Mouse (Mus musculus) CH12.LX (cell line): ENCODE measurements around the gene Il1rap. TPM values are rescaled to one million over a fixed set of nuclear protein-coding genes. Genes with fewer than 3 reads are reported as not detected.

Experiments
- DNase-seq: peaks from one replicate; pipeline ENCODE4 v3.0.0-alpha.2; 2013; ENCODE audit errors: extremely low read depth
- H3K27ac ChIP-seq: 2 replicates; pipeline ENCODE4 v1.5.1; 2012; ENCODE audit warnings: low read depth, mild to moderate bottlenecking, control low read depth, moderate library complexity; ENCODE audit not compliant: insufficient read depth
- H3K27me3 ChIP-seq: replicated peaks from 2 replicates; pipeline ENCODE3; 2012; ENCODE audit warnings: inconsistent platforms
- H3K36me3 ChIP-seq, 2 experiments: replicated peaks in 1 of 2; 2 replicates each; pipeline versions ENCODE3 to v1.6.1; 2012; ENCODE audit warnings: inconsistent platforms in 1 of 2, low read length in 1 of 2, mild to moderate bottlenecking in 1 of 2, mixed read lengths in 1 of 2, moderate library complexity in 1 of 2; ENCODE audit not compliant: control insufficient read depth in 1 of 2, insufficient read depth in 1 of 2
- H3K4me1 ChIP-seq, 2 experiments: 2 replicates each; pipeline ENCODE4 v1.6.1; 2012; ENCODE audit warnings: inconsistent platforms in 1 of 2, moderate library complexity in 1 of 2; ENCODE audit not compliant: insufficient read depth in 2 of 2, control insufficient read depth in 1 of 2
- H3K4me2 ChIP-seq: 2 replicates; pipeline ENCODE4 v1.6.1; 2012; ENCODE audit warnings: low read depth, mild to moderate bottlenecking, control low read depth; ENCODE audit not compliant: poor library complexity, insufficient read depth, severe bottlenecking
- H3K4me3 ChIP-seq, 3 experiments: fragments of 150-350 bp in 1 of 3; sonication (generic) in 1 of 3; replicated peaks in 1 of 3; 2 replicates each; pipeline versions ENCODE3 to v1.5.1; 2011 to 2012; ENCODE audit warnings: low read depth in 2 of 3, low read length in 2 of 3, mild to moderate bottlenecking in 2 of 3, moderate library complexity in 2 of 3, control low read depth in 1 of 3, improper control_type of control experiment in 1 of 3, inconsistent platforms in 1 of 3, mixed read lengths in 1 of 3; ENCODE audit not compliant: poor library complexity in 1 of 3
- H3K79me2 ChIP-seq: replicated peaks from 2 replicates; pipeline ENCODE4 v1.6.1; 2012; ENCODE audit warnings: mild to moderate bottlenecking, moderate library complexity; ENCODE audit not compliant: control insufficient read depth, poor library complexity, insufficient read depth, severe bottlenecking; ENCODE audit errors: extremely low read depth
- H3K9ac ChIP-seq: 2 replicates; pipeline ENCODE4 v1.6.1; 2012; ENCODE audit warnings: low read depth, mild to moderate bottlenecking, control low read depth, moderate library complexity; ENCODE audit not compliant: insufficient read depth
- H3K9me3 ChIP-seq: replicated peaks from 2 replicates; pipeline ENCODE3; 2012; ENCODE audit warnings: low read length, inconsistent platforms, mixed read lengths
- BHLHE40 ChIP-seq: IDR thresholded peaks from 2 replicates; pipeline ENCODE4 v1.6.1; 2011; ENCODE audit warnings: mild to moderate bottlenecking, low read depth, low read length, improper control_type of control experiment
- CHD1 ChIP-seq: IDR thresholded peaks from 2 replicates; pipeline ENCODE4 v1.6.1; 2012; ENCODE audit warnings: low read depth, low read length, improper control_type of control experiment, inconsistent platforms
- CHD2 ChIP-seq: IDR thresholded peaks from 2 replicates; pipeline ENCODE4 v1.6.1; 2011; ENCODE audit warnings: low read length, improper control_type of control experiment
- CTCF ChIP-seq, 2 experiments: IDR thresholded peaks in 1 of 2; conservative IDR thresholded peaks in 1 of 2; 2 replicates each; pipeline ENCODE4 v1.5.1; 2011 to 2012; ENCODE audit warnings: low read depth in 2 of 2, low read length in 2 of 2, improper control_type of control experiment in 1 of 2, inconsistent platforms in 1 of 2, mild to moderate bottlenecking in 1 of 2, moderate library complexity in 1 of 2
- ELF1 ChIP-seq: IDR thresholded peaks from 2 replicates; pipeline ENCODE4 v1.6.1; 2014; ENCODE audit warnings: low read depth, mild to moderate bottlenecking, inconsistent platforms, low read length, improper control_type of control experiment
- EP300 ChIP-seq: IDR thresholded peaks from 2 replicates; pipeline ENCODE4 v1.6.1; 2011; ENCODE audit warnings: low read length, improper control_type of control experiment
- ETS1 ChIP-seq: conservative IDR thresholded peaks from 2 replicates; pipeline ENCODE4 v1.6.1; 2012; ENCODE audit warnings: low read depth, mild to moderate bottlenecking, inconsistent platforms, low read length, improper control_type of control experiment, moderate library complexity
- HCFC1 ChIP-seq: IDR thresholded peaks from 2 replicates; pipeline ENCODE4 v1.6.1; 2012; ENCODE audit warnings: low read depth, mild to moderate bottlenecking, inconsistent platforms, low read length, improper control_type of control experiment
- IRF4 ChIP-seq: IDR thresholded peaks from 2 replicates; pipeline ENCODE4 v1.6.1; 2014; ENCODE audit warnings: low read depth, mild to moderate bottlenecking, inconsistent platforms, low read length, improper control_type of control experiment
- JUND ChIP-seq: conservative IDR thresholded peaks from 2 replicates; pipeline ENCODE4 v1.6.1; 2011; ENCODE audit warnings: low read depth, low read length, improper control_type of control experiment
- MAX ChIP-seq: IDR thresholded peaks from 2 replicates; pipeline ENCODE4 v1.6.1; 2011; ENCODE audit warnings: low read length, improper control_type of control experiment
- MAZ ChIP-seq: IDR thresholded peaks from 2 replicates; pipeline ENCODE4 v1.6.1; 2012; ENCODE audit warnings: low read depth, mild to moderate bottlenecking, inconsistent platforms, low read length, improper control_type of control experiment, moderate library complexity
- MEF2A ChIP-seq: IDR thresholded peaks from 2 replicates; pipeline ENCODE4 v1.6.1; 2014; ENCODE audit warnings: low read depth, mild to moderate bottlenecking, inconsistent platforms, low read length, improper control_type of control experiment, borderline replicate concordance
- MXI1 ChIP-seq: IDR thresholded peaks from 2 replicates; pipeline ENCODE4 v1.6.1; 2011; ENCODE audit warnings: mild to moderate bottlenecking, low read depth, low read length, improper control_type of control experiment
- MYC ChIP-seq: IDR thresholded peaks from 2 replicates; pipeline ENCODE4 v1.6.1; 2011; ENCODE audit warnings: low read depth, mild to moderate bottlenecking, improper control_type of control experiment, low read length
- NELFE ChIP-seq: IDR thresholded peaks from 2 replicates; pipeline ENCODE4 v1.6.1; 2011; ENCODE audit warnings: low read depth, low read length, improper control_type of control experiment
- NRF1 ChIP-seq: IDR thresholded peaks from 2 replicates; pipeline ENCODE4 v1.6.1; 2014; ENCODE audit warnings: low read depth, mild to moderate bottlenecking, inconsistent platforms, low read length, improper control_type of control experiment, moderate library complexity
- POLR2A ChIP-seq: IDR thresholded peaks from 2 replicates; pipeline ENCODE4 v1.6.1; 2011; ENCODE audit warnings: low read depth, mild to moderate bottlenecking, improper control_type of control experiment, low read length
- POLR2AphosphoS2 ChIP-seq: IDR thresholded peaks from 2 replicates; pipeline ENCODE4 v1.6.1; 2011; ENCODE audit warnings: low read depth, low read length, improper control_type of control experiment
- RAD21 ChIP-seq: IDR thresholded peaks from 2 replicates; pipeline ENCODE4 v1.6.1; 2011; ENCODE audit warnings: low read depth, mild to moderate bottlenecking, low read length, improper control_type of control experiment, moderate library complexity
- RCOR1 ChIP-seq: conservative IDR thresholded peaks from 2 replicates; pipeline ENCODE4 v1.6.1; 2012; ENCODE audit warnings: low read depth, mild to moderate bottlenecking, inconsistent platforms, low read length, improper control_type of control experiment
- SIN3A ChIP-seq: IDR thresholded peaks from 2 replicates; pipeline ENCODE4 v1.6.1; 2012; ENCODE audit warnings: low read length, improper control_type of control experiment, inconsistent platforms
- TBP ChIP-seq: conservative IDR thresholded peaks from 2 replicates; pipeline ENCODE4 v1.6.1; 2011; ENCODE audit warnings: low read depth, low read length, improper control_type of control experiment
- TCF12 ChIP-seq: IDR thresholded peaks from 2 replicates; pipeline ENCODE4 v1.6.1; 2014; ENCODE audit warnings: low read depth, mild to moderate bottlenecking, inconsistent platforms, low read length, improper control_type of control experiment
- UBTF ChIP-seq: IDR thresholded peaks from 2 replicates; pipeline ENCODE4 v1.6.1; 2012; ENCODE audit warnings: low read depth, mild to moderate bottlenecking, inconsistent platforms, low read length, improper control_type of control experiment, moderate library complexity
- USF2 ChIP-seq: conservative IDR thresholded peaks from 2 replicates; pipeline ENCODE4 v1.6.1; 2011; ENCODE audit warnings: low read depth, low read length, improper control_type of control experiment
- ZMIZ1 ChIP-seq: IDR thresholded peaks from 2 replicates; pipeline ENCODE4 v1.6.1; 2012; ENCODE audit warnings: low read depth, mild to moderate bottlenecking, inconsistent platforms, low read length, improper control_type of control experiment
- dilution Hi-C: fragments of 300-500 bp; cut with MboI; formaldehyde crosslinking; loops from 2 replicates; pipeline ENCODE4 v1.14.3; 2020; ENCODE audit warnings: low sequenced_read_pairs; ENCODE audit not compliant: extremely low pct_unique_long_range_greater_than_20kb, extremely low pct_ligation_motif_present
- in situ Hi-C: fragments of 300-500 bp; cut with MboI; formaldehyde crosslinking; loops from 3 replicates; pipeline ENCODE4 v1.14.3; 2019; ENCODE audit warnings: low sequenced_read_pairs, low pct_ligation_motif_present, low pct_unique_long_range_greater_than_20kb, mixed read lengths
- polyA plus RNA-seq: library from polyadenylated mRNA; unstranded; fragments of >175 nt; gene quantifications from 2 replicates; pipeline ENCODE4 v1.2.1, GENCODE M21; 2012; ENCODE audit warnings: low read depth; ENCODE audit not compliant: insufficient read length
- total RNA-seq, 2 experiments: library from RNA; depleted of rRNA; stranded (reverse); fragments of 300-350 nt in 1 of 2; fragments of >200 nt in 1 of 2; gene quantifications; 2 replicates each; pipeline ENCODE4 v1.2.3; 2012 to 2014

Gene Il1rap
- 4.1 TPM in 2 replicates for total RNA-seq (2012; rRNA removed)
- 14.4 and 15.0 TPM in 2 replicates for total RNA-seq (2014; rRNA removed)
- polyA plus RNA-seq = 8.7 and 9.4 TPM in 2 replicates

- Histone ChIP-seq H3K9me3 (no peaks in the 10 kb centered on the region), H3K4me3 (peak within 1 kb of the TSS; percentile 52 to 82 (median 67)), H3K79me2 (no peaks in the 10 kb centered on the region), H3K36me3 (no peaks in the 10 kb centered on the region), H3K27me3 (peaks cover 9% of the 10 kb centered on the region), H3K27ac (no peak within 1 kb of the TSS), H3K9ac (peak within 1 kb of the TSS; percentile 47), H3K4me2 (peak within 1 kb of the TSS; percentile 65)
- dilution Hi-C loops (no loop called here), in situ Hi-C loops (no loop called here)
- DNase-seq = peak; percentile 93
- TF ChIP-seq CHD1 (no peak), BHLHE40 (peak; percentile 56), MAX (peak; percentile 75; the same call in 1 of the 2 replicates), RAD21 (no peak), NELFE (peak; percentile 92), HCFC1 (no peak; the same call in 1 of the 2 replicates), TBP (peak; percentile 71), ZMIZ1 (peak; percentile 86), UBTF (peak; percentile 48; the same call in 1 of the 2 replicates), ELF1 (peak; percentile 49; the same call in 1 of the 2 replicates), USF2 (no peak), MYC (no peak), ETS1 (no peak), IRF4 (peak; percentile 69), RCOR1 (no peak), EP300 (0 out of 2 replicates have a peak, but pooled peaks have one; percentile 10), MAZ (peak; percentile 41; the same call in 1 of the 2 replicates), POLR2A (peak; percentile 95), NRF1 (no peak), POLR2AphosphoS2 (no peak), MEF2A (0 out of 2 replicates have a peak, but pooled peaks have one; percentile 11), TCF12 (peak; percentile 81), SIN3A (no peak; the same call in 1 of the 2 replicates), CHD2 (0 out of 2 replicates have a peak, but pooled peaks have one; percentile 41), CTCF (conservative IDR thresholded peaks at IDR 0.05 in 1 of 2, IDR thresholded peaks at IDR 0.05 in 1 of 2; ENCODE audit: low read depth in 2 of 2, low read length in 2 of 2) (no peak), MXI1 (peak; percentile 85), JUND (no peak)
- TF ChIP-seq, all 38 proteins: peak for 15
- peaks cover 8 to 21% of the 10 kb centered on the region in 2 experiments for H3K4me1 ChIP-seq
Measured at GRCm38 (mm10) chr16:26581048-26581912, at the start of gene Il1rap. TSS of gene Il1rap (plus strand) at chr16:26581704.
